Mouse (Mus musculus) limb, embryonic 11.5 days (tissue): ENCODE measurements around the gene Serpinc1. TPM values are rescaled to one million over a fixed set of nuclear protein-coding genes. Genes with fewer than 3 reads are reported as not detected.
"Not testable (repeated sequence)": the region's sequence is repeated elsewhere in the genome, so short reads cannot be mapped to it uniquely, and the experiment has no call there.

Experiments used
- ATAC-seq: fragments of 200-750 bp; cut with Nextera tagmentation; 2 replicates; pipeline ENCODE4 v1.8.0; 2017; ENCODE audit warnings: low read depth; ENCODE audit not compliant: insufficient number of reproducible peaks, low FRiP score, low TSS enrichment
- DNase-seq: peaks from one replicate; pipeline ENCODE4 v3.0.0-alpha.2; 2015; ENCODE audit warnings: low spot score
- H3K27ac ChIP-seq: fragments of 300-500 bp; sonication (generic); replicated peaks from 2 replicates; pipeline ENCODE4 v1.5.1; 2014; ENCODE audit warnings: low read depth, mild to moderate bottlenecking, low read length
- H3K27me3 ChIP-seq: fragments of 300-500 bp; sonication (generic); 2 replicates; pipeline ENCODE4 v1.6.1; 2014; ENCODE audit warnings: mild to moderate bottlenecking, low read length, mixed read lengths; ENCODE audit not compliant: control insufficient read depth, insufficient read depth
- H3K36me3 ChIP-seq: fragments of 300-500 bp; sonication (generic); 2 replicates; pipeline ENCODE4 v1.6.1; 2014; ENCODE audit warnings: mild to moderate bottlenecking, low read length, moderate library complexity, mixed read lengths; ENCODE audit not compliant: control insufficient read depth, insufficient read depth
- H3K4me1 ChIP-seq: fragments of 300-500 bp; sonication (generic); 2 replicates; pipeline ENCODE4 v1.6.1; 2014; ENCODE audit warnings: low read length, mixed read lengths; ENCODE audit not compliant: control insufficient read depth, insufficient read depth
- H3K4me2 ChIP-seq: fragments of 300-500 bp; sonication (generic); 2 replicates; pipeline ENCODE4 v1.6.1; 2014; ENCODE audit warnings: low read depth, mild to moderate bottlenecking, moderate library complexity; ENCODE audit not compliant: severe bottlenecking
- H3K4me3 ChIP-seq: fragments of 300-500 bp; sonication (generic); 2 replicates; pipeline ENCODE4 v1.5.1; 2014; ENCODE audit warnings: low read depth, low read length
- H3K9ac ChIP-seq: fragments of 300-500 bp; sonication (generic); 2 replicates; pipeline ENCODE4 v1.6.1; 2014; ENCODE audit warnings: mild to moderate bottlenecking, low read length
- H3K9me3 ChIP-seq: fragments of 300-500 bp; sonication (generic); 2 replicates; pipeline ENCODE4 v1.6.1; 2016; ENCODE audit warnings: low read length; ENCODE audit not compliant: control insufficient read depth
- WGBS: fragments of 180-500 bp; shearing (Covaris S2); extraction: QIAGEN DNeasy Blood & Tissue Kit; methylation state at CpG from one replicate; pipeline ENCODE4 v1.1.7; 2014; 5-methylcytosine and 5-hydroxymethylcytosine counted together
- polyA plus RNA-seq: library from polyadenylated mRNA; unstranded; fragments of >200 nt; fragmentation: Nextera tagmentation; extraction: Ambion mirVana; gene quantifications from 2 replicates; pipeline ENCODE4 v1.2.1, GENCODE M21; 2014

The Serpinc1 gene
- polyA plus RNA-seq, 1 experiment from 2014 or later, result 2.0 TPM

GRCm38 (mm10) chr1:160980537-160981234, 2.3 kb downstream of the Serpinc1 start:
- H3K4me2 ChIP-seq, result no peak overlapping the region
- H3K4me3 ChIP-seq, result no peak overlapping the region
- 75% methylated on average over 8 of the region's 8 CpGs for WGBS
- no peak overlapping the region for H3K9ac ChIP-seq
- H3K27ac ChIP-seq, result no peak overlapping the region
- H3K36me3 ChIP-seq, result no peaks in the 10 kb centered on the region
- DNase-seq, result no peak
- no peak for ATAC-seq
- no peaks in the 10 kb centered on the region for H3K27me3 ChIP-seq
- H3K4me1 ChIP-seq, result no peaks in the 10 kb centered on the region
- no peaks in the 10 kb centered on the region for H3K9me3 ChIP-seq

- no peaks in the 10 kb centered on the region for H3K27me3 ChIP-seq
- H3K36me3 ChIP-seq, result no peaks in the 10 kb centered on the region
- ATAC-seq (no peak), DNase-seq (no peak)
- no peaks in the 10 kb centered on the region for H3K9me3 ChIP-seq
- no peaks in the 10 kb centered on the region for H3K4me1 ChIP-seq
- 89% methylated on average over 4 of the region's 4 CpGs for WGBS
- no peak overlapping the region for H3K27ac ChIP-seq
- H3K9ac ChIP-seq, result no peak overlapping the region
- H3K4me3 ChIP-seq, result no peak overlapping the region
- no peak overlapping the region for H3K4me2 ChIP-seq
Measured at GRCm38 (mm10) chr1:160981337-160981736, 3.0 kb downstream of the Serpinc1 start.

- H3K27ac ChIP-seq, result no peak overlapping the region
- no peak overlapping the region for H3K4me2 ChIP-seq
- H3K27me3 ChIP-seq, result no peaks in the 10 kb centered on the region
- H3K4me3 ChIP-seq, result no peak overlapping the region
- ATAC-seq (no peak), DNase-seq (no peak)
- no peak overlapping the region for H3K9ac ChIP-seq
- WGBS, result 96% methylated on average over 3 of the region's 3 CpGs
- no peaks in the 10 kb centered on the region for H3K36me3 ChIP-seq
- H3K4me1 ChIP-seq, result no peaks in the 10 kb centered on the region
- H3K9me3 ChIP-seq, result no peaks in the 10 kb centered on the region
Measured at GRCm38 (mm10) chr1:160982887-160983286, 4.5 kb downstream of the Serpinc1 start.

DNA sequence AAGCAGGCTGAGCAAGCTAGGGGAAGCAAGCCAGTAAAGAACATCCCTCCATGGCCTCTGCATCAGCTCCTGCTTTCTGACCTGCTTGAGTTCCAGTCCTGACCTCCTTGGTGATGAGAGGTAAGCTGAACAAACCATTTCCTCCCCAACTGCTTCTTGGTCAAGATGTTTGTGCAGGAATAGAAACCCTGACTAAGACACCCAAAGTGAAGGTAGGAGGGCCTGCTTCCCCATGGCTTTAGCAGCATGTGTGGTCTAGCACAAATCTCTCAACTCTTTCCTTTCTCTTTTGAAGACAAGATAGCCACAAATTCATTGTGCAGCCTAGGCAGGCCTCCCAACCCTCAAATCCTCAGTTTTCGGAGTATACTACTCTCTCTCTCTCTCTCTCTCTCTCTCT, 6.3 kb downstream of the Serpinc1 start:
- not testable (repeated sequence) for H3K9ac ChIP-seq, H3K36me3 ChIP-seq, H3K27ac ChIP-seq, ATAC-seq, H3K4me3 ChIP-seq, H3K4me2 ChIP-seq, H3K9me3 ChIP-seq, H3K27me3 ChIP-seq, DNase-seq, H3K4me1 ChIP-seq
- 93% methylated on average over 1 of the region's 1 CpGs for WGBS

GRCm38 (mm10) chr1:160985477-160985876, 7.1 kb downstream of the Serpinc1 start:
- no peak overlapping the region for H3K4me2 ChIP-seq
- H3K9me3 ChIP-seq, result no peaks in the 10 kb centered on the region
- no peak overlapping the region for H3K4me3 ChIP-seq
- no peaks in the 10 kb centered on the region for H3K27me3 ChIP-seq
- no peaks in the 10 kb centered on the region for H3K36me3 ChIP-seq
- no peak overlapping the region for H3K9ac ChIP-seq
- no peak for ATAC-seq
- no peak overlapping the region for H3K27ac ChIP-seq
- no peaks in the 10 kb centered on the region for H3K4me1 ChIP-seq
- DNase-seq, result no peak
- WGBS, result 83% methylated on average over 6 of the region's 6 CpGs

GRCm38 (mm10) chr1:160986881-160987635, 8.7 kb downstream of the Serpinc1 start:
- Histone ChIP-seq H3K27ac (no peak overlapping the region), H3K4me2 (no peak overlapping the region), H3K27me3 (no peaks in the 10 kb centered on the region), H3K9ac (no peak overlapping the region), H3K9me3 (no peaks in the 10 kb centered on the region), H3K36me3 (no peaks in the 10 kb centered on the region), H3K4me3 (no peak overlapping the region), H3K4me1 (no peaks in the 10 kb centered on the region)
- ATAC-seq (no peak), DNase-seq (no peak)
- 82% methylated on average over 17 of the region's 17 CpGs for WGBS

- Histone ChIP-seq H3K4me3 (no peak overlapping the region), H3K9me3 (no peaks in the 10 kb centered on the region), H3K9ac (no peak overlapping the region), H3K4me1 (no peaks in the 10 kb centered on the region), H3K4me2 (no peak overlapping the region), H3K36me3 (no peaks in the 10 kb centered on the region), H3K27ac (no peak overlapping the region), H3K27me3 (no peaks in the 10 kb centered on the region)
- no peak for ATAC-seq
- DNase-seq, result no peak
- WGBS, result 89% methylated on average over 15 of the region's 15 CpGs
Measured at GRCm38 (mm10) chr1:160989395-160989794, 11.0 kb downstream of the Serpinc1 start.

GRCm38 (mm10) chr1:160993851-160994250, 15.5 kb downstream of the Serpinc1 start:
- H3K36me3 ChIP-seq, result no peaks in the 10 kb centered on the region
- 82% methylated on average over 6 of the region's 6 CpGs for WGBS
- no peak for ATAC-seq
- no peak overlapping the region for H3K4me3 ChIP-seq
- DNase-seq, result no peak
- no peaks in the 10 kb centered on the region for H3K27me3 ChIP-seq
- no peaks in the 10 kb centered on the region for H3K4me1 ChIP-seq
- no peaks in the 10 kb centered on the region for H3K9me3 ChIP-seq
- no peak overlapping the region for H3K27ac ChIP-seq
- H3K9ac ChIP-seq, result no peak overlapping the region
- no peak overlapping the region for H3K4me2 ChIP-seq
